Mouse (Mus musculus) brain, embryonic 14.5 days (tissue): ENCODE measurements around the gene Rfesd. TPM values are rescaled to one million over a fixed set of nuclear protein-coding genes. Genes with fewer than 3 reads are reported as not detected.

Source experiments
- DNase-seq: peaks from one replicate; pipeline ENCODE4 v3.0.0-alpha.2; 2011; ENCODE audit warnings: low read depth
- CTCF ChIP-seq: fragments of 200-500 bp; IDR thresholded peaks from 2 replicates; pipeline ENCODE4 v1.5.1; 2012; ENCODE audit warnings: inconsistent platforms, mild to moderate bottlenecking, moderate library complexity, borderline replicate concordance; ENCODE audit not compliant: insufficient read depth, insufficient read length; ENCODE audit errors: extremely low read depth
- POLR2A ChIP-seq: fragments of 200-500 bp; IDR thresholded peaks from 2 replicates; pipeline ENCODE4 v1.6.1; 2012; ENCODE audit warnings: mild to moderate bottlenecking, inconsistent platforms, borderline replicate concordance; ENCODE audit not compliant: poor library complexity, insufficient read depth, insufficient read length, severe bottlenecking; ENCODE audit errors: extremely low read depth
- polyA plus RNA-seq: library from polyadenylated mRNA; depleted of rRNA; stranded (reverse); fragments of >200 nt; gene quantifications from 2 replicates; pipeline ENCODE4 v1.2.3, GENCODE M21; 2012; rRNA removed

Rfesd gene
- 10.8 TPM in 2 replicates for polyA plus RNA-seq

DNA sequence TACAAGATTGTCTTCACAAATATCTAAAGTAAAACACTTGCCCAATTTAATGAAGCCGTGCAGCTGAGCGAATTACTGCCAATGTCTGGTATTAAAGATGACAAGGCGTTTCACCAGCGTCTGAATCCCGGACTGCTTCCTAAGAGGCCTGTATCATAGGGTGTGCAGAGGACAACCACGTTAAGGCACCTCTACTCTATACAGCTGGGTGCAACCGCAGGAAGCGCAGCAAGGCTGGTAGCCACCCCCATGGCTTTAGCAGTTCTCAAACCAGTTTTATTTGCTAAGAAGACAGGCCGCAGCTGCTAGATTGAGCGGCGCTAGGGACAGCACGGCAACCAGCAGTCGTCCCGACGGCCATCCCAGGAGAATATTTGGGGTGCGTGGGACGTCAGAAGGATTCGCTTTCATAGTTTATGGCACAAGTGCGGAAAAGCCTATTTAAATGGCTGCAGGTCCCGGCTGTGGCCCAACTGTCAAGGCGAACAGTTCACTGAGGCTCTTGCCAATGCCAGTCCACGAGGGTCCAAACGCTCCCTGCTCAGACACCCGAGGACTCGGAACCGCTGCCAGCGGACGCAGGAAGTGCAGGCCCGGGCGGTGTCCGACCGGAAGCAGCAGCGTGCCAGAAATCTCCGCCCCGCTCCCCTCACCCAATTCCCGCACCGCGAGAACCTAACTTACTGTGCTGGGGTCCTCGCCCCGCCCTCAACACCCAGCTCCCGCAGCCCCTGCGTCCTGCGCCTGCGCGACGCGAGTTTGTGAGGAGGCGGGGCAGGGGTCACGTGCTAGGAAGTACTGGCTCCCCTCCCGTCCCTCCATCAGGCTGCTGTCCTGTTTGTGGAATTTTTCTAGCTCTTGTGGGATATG lies at the start of gene Rfesd:
Rfesd (minus strand) TSS at position 746 of the 870 bp plus-strand sequence.
- peak; percentile 99 for DNase-seq
- TF ChIP-seq POLR2A (peak; percentile 82; the same call in 1 of the 2 replicates), CTCF (no peak)

DNA sequence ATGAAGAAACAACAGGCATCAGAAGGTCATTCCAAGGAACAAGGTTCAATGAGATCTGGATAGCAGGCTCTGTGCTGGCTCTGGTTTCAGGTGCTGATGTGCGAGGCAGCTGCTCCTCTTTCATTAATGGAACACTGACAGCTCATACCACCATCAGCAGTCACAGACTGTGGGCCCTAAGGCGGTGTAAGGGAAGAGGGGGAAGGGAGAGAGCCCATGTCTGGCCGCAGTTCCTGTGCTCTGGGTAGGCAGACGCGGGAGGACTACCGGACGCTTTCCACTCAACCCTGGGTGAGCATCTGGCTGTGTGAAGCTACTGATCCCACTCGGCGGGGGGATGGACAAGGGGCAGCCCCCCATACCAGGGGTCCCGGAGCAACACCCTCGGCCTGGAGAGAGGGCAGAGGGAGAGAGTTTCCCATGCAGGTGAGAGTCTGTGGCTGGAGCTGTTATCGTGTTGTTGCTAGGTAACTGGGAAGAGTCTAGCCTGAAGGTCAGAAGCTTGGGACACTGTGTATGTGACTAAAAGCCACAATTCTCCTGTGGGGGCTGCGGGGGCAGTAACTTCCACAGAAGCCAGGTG lies 45.9 kb upstream of the Rfesd start:
- no peak for TF ChIP-seq POLR2A
- TF ChIP-seq CTCF = no peak
- no peak for DNase-seq

DNA sequence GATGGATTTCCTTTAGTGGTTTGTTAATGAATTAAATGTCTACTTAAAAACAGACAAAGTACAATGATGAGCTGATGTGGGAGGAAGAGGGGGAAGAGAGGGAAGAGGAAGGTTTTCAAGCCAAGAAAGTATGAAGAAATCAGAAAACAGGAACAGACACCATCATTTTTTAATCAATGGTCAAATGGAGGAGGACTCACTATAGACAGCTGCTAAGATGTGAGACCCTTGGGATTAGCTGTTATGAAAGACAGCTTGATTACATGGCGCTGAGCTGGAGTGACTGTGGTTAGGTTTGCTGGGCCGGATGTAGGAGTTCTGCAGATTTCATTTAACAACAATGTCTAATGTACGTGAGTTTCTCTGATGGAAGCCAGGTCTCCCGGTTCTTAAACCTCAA lies 45.0 kb upstream of the Rfesd start:
- DNase-seq = no peak
- no peak for TF ChIP-seq CTCF
- TF ChIP-seq POLR2A = no peak

DNA sequence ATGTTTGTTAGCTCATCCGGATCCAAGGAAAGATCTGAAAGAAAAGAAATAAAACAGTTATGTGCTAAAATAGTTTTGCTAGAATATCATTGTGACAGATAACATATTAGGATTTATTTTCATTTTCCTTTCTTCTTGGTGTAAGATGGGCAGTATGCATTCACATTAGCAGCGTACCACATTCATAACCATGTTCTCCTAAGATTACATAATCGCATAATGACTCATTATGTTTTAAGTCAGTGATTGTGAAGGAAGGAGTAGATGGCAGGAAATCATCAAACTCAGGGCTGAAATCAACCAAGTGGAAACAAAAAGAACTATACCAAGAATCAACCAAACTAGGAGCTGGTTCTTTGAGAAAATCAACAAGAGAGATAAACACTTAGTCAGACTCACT lies 44.0 kb upstream of the Rfesd start:
- TF ChIP-seq POLR2A = no peak
- no peak for TF ChIP-seq CTCF
- no peak for DNase-seq

DNA sequence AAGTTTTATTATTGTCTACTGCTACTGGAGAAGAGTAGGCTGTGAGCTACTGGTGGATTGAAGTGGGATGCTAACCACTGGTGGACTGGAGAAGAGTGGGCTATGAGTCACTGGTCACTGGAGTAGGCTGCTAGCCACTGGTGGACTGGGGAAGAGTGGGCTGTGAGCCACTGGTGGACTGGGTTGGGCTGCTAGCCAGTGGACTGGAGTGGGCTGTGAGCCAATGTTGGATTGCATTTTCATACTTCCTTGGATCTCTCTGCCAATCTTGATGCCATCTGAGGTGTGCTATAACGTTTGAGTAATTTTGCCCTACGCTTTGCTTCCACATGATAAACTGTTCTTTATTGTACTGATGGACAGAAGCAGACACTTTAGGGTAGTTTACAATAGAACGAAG lies 43.6 kb upstream of the Rfesd start:
- DNase-seq = no peak
- TF ChIP-seq POLR2A (no peak), CTCF (no peak)

DNA sequence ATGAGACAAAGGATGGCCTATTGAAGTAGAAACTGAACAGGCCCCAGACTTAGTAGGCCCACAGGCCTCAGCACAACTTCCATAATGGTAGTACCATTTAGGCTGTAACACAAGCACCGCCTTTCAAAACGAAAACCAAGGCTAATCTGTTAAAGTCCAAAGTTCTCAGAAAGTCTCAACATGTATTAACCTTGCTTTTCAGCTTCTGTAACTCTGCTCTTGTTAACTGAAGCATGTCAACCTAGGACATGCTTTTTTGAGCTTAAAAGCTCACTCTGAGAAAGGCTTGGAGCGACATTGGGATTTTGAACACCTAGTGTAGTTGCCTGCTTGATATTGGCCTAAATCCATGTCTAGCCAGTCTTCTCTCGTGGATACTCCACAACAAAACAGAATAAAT lies 41.1 kb upstream of the Rfesd start:
- no peak for DNase-seq
- TF ChIP-seq CTCF (no peak), POLR2A (no peak)

DNA sequence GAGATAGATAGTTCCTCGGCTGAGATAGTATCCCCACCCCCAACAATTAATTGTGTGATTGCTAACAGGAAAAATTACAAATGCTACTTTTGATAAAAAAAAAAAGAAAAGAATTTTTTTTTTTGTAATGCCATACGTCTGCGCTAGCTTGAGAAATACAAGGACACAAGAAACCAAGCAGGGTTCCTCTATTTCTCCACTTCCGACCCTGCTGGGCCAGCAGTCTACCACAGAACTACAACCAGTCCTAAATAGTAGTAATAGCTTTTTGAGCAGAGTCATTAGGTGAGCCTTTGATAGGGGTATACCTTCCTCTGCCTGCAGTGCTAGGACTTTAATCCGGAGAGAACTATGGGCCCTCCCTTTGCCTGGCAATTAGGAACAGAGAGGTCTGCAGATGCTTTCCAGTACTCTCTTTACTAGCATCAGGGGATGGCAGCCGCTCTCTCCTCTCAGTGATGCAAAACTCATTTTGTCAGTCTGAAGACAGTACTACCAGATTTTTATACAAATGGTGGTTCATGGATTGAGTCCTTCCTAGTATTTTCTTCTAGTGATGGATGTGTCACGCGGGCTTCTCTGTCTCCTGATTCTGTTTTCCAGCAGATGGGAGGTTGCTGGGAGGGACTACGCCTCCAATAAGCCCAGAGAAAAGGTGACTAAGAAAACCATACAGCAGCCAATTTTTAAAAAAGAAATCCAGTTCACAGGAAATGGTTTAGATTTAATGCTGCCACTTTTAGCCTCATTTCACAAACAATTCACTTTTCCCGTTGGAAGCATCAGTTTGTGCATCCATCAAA lies 38.9 kb upstream of the Rfesd start:
- DNase-seq = no peak
- no peak for TF ChIP-seq CTCF
- no peak for TF ChIP-seq POLR2A

DNA sequence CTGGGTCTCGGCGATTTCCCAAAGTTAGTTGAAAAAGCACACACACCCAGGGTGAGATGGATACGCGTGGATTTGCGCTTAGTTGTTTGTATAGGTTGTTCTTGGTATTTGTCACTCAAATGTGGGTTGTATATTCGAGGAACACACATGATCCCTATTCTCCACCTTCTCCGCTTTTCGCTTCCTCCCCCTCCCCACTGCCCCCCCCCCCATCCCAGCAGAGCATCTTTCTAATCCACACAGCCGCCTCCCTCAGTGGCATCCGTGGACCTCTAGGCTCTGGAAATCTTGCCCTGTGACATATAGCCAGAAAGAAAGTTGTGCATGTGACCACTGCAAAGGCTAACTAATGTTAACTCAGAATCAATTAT lies 38.4 kb upstream of the Rfesd start, which contains the start of gene Gpr150:
Gpr150 (minus strand) TSS at position 101 of the 371 bp plus-strand sequence.
- no peak for DNase-seq
- TF ChIP-seq CTCF = no peak
- no peak for TF ChIP-seq POLR2A

DNA sequence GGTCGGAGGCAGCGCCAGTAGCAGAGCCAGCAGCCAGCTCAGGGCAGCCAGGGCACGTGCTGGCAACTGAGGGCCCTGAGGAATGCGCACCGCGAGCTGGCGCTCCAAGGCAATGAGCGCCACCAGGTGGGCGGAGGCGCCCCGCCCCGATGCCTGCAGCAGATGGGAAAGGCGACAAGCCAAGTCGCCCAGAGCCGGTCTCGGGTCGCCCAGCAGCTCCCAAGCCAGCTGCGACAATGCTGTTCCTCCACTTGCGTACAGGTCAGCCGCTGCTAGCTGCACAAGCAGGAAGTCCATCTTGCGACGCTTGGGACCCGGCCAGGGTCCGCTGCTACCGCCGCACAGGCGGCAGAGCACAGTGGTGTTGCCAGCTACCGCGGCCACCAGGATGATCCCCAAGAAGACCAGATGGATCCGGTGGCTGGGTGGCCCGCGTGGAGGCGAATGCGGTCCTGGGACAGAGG lies 37.8 kb upstream of the Rfesd start:
- no peak for TF ChIP-seq POLR2A
- TF ChIP-seq CTCF = peak; percentile 34; the same call in 1 of the 2 replicates
- DNase-seq = peak; percentile 88

DNA sequence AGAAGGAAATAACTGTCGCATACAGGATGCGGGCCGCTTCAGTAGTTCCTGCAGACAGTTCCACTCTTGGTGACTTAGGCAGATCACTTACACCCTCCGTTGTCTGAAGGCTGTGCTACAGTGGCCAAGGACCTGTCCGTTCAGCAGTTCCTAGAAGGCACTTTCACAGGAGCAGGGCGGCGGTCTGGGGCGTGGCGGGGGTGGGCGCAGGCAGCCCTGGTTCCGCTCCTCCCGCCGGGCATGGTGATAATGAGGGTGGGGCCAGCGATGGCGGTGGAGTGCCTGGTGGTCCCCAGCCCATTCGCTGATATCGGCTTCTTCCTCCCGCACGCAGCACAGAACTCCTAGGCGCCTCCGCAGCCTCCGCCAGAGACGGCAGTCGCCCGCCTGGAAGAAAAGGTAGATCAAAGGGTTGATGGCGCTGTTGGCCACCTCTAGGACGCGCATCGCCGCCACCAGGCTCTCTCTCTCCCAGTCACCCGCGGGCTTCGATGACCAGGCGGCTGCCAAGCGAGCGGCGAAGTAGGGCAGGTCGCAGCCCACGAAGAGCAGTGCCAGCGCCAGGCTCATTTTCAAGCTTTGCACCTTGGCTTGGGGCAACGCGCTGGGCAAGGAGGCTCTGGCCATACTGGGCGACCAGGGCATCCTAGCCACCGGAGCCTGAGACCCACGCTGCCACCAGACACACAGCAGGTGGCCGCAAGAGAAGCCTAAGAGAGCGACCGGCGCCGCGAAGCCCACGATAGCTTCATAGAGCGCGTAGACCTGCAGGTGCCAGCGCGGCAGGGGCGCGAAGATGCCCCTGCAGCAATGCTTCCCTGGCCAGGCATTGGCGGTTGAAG lies 37.1 kb upstream of the Rfesd start:
- TF ChIP-seq POLR2A (no peak), CTCF (no peak)
- peak; percentile 66 for DNase-seq
